16 mouse cellular contexts compared by ENCODE assay signal in genomic region chrX:102475555-102475954, GRCm38 (mm10). TPM values are rescaled to one million over a fixed set of nuclear protein-coding genes. Genes with fewer than 3 reads are reported as not detected.
DNase-seq lines count a peak whose midpoint lies in the region; ATAC-seq and TF ChIP-seq lines count a peak whose summit lies in the region.
"Had no signal": no experiment of that assay in that cellular context is flagged by ENCODE, and none has a peak within 500 bp of the region (broad histone marks: within the 10 kb centered on the region; RNA-seq: fewer than 3 reads in every experiment).

No protein-coding gene starts in this region.

- TF ChIP-seq POLR2A in heart, adult 2 months (IDR thresholded peaks at IDR 0.05; ENCODE audit: insufficient read depth, low read depth, low read length) = no peak

- ATAC-seq in cerebellum, adult (ENCODE audit: insufficient number of reproducible peaks, low FRiP score, low TSS enrichment) = 0 out of 2 replicates have a peak, but pooled peaks have one; percentile 52
- ATAC-seq: CD4-positive, CD25-positive, alpha-beta regulatory T cell, adult 4 months; midbrain, embryonic 16.5 days had no signal

- no peak overlapping the region for H3K9ac ChIP-seq in heart, adult 2 months (ENCODE audit: low read depth, low read length)
- H3K9ac ChIP-seq: embryonic facial prominence, embryonic 13.5 days had no signal

- no peaks in the 10 kb centered on the region for H3K27me3 ChIP-seq in heart, adult 2 months (ENCODE audit: control insufficient read depth, insufficient read depth, low read length)

- DNase-seq in cerebellum, adult 8-10 months = no peak
- DNase-seq in heart, adult 18-20 months = peak; percentile 9 to 13
- DNase-seq in heart, adult 2 months = no peak
- peak; percentile 15 to 19 for DNase-seq in layer of hippocampus, adult 2 months (ENCODE audit: low spot score in 2 of 2)
- DNase-seq in layer of hippocampus, postnatal 36 days = no peak
- DNase-seq in left cerebral cortex, postnatal 14 days (ENCODE audit: low spot score in 2 of 2) = peak; percentile 11 to 22
- no peak for DNase-seq in kidney, postnatal 25 days
- DNase-seq: kidney, adult 2 months; kidney, postnatal 14 days; liver; lung, adult 18-20 months had no signal

- TF ChIP-seq EP300 in heart, adult 2 months (IDR thresholded peaks at IDR 0.05; ENCODE audit: insufficient read depth, low read depth, low read length) = no peak

- intact Hi-C loops in heart, adult 2 months (cut with DNase I) = loop anchor here (5.0 kb wide), 1 partner anchor 313 kb away; no protein-coding TSS in a partner anchor
- intact Hi-C loops in left cerebral cortex, postnatal 14 days (cut with DNase I) = loop anchor here (5.0 to 10.0 kb wide), 2 partner anchors 223 to 281 kb away; partner anchors contain the start of gene Cited1

- no peak for TF ChIP-seq CTCF in heart, adult 2 months (IDR thresholded peaks at IDR 0.05)
- TF ChIP-seq CTCF in layer of hippocampus, adult 2 months (conservative IDR thresholded peaks at IDR 0.05) = no peak

- 62% methylated on average over 5 of the region's 5 CpGs for WGBS in heart, adult 2 months

- H3K4me3 ChIP-seq in heart, adult 2 months = no peak overlapping the region
- no peak overlapping the region for H3K4me3 ChIP-seq in layer of hippocampus, adult 2 months
- H3K4me3 ChIP-seq: embryonic facial prominence, embryonic 13.5 days; hindbrain, embryonic 10.5 days had no signal

- no peaks in the 10 kb centered on the region for H3K79me2 ChIP-seq in heart, adult 2 months (replicated peaks; ENCODE audit: control insufficient read depth, insufficient read depth, low read length)

- no peaks in the 10 kb centered on the region for H3K36me3 ChIP-seq in heart, adult 2 months (ENCODE audit: control insufficient read depth, insufficient read depth, low read length)
- H3K36me3 ChIP-seq: embryonic facial prominence, embryonic 13.5 days; hindbrain, embryonic 10.5 days had no signal

- no peaks in the 10 kb centered on the region for H3K4me1 ChIP-seq in heart, adult 2 months (ENCODE audit: control insufficient read depth, insufficient read depth, low read length)
- H3K4me1 ChIP-seq: embryonic facial prominence, embryonic 13.5 days; hindbrain, embryonic 10.5 days had no signal

- no peak overlapping the region for H3K27ac ChIP-seq in heart, adult 2 months
- no peak overlapping the region for H3K27ac ChIP-seq in layer of hippocampus, adult 2 months
- H3K27ac ChIP-seq: embryonic facial prominence, embryonic 13.5 days; hindbrain, embryonic 10.5 days had no signal

RNA-seq across cellular contexts. Expression of gene Hdac8, which starts 29.6 kb away (rescaled TPM):
- 1 to 10 TPM; 3.4 to 3.8 TPM for total RNA-seq in heart, adult 18-20 months (2021)
- total RNA-seq in heart, adult 2 months (2021) = 1 to 10 TPM; 4.3 to 4.5 TPM
- 1.9 and 3.5 TPM in 2 replicates for polyA plus RNA-seq in heart, adult 2 months (2012; rRNA removed)
- total RNA-seq in layer of hippocampus, adult 2 months (2021) = 10 to 100 TPM; 20.9 to 21.0 TPM
- total RNA-seq in layer of hippocampus, postnatal 36 days (2021) = 10 to 100 TPM; 18.8 to 20.0 TPM
- 10 to 100 TPM; 12.7 to 13.4 TPM for total RNA-seq in left cerebral cortex, postnatal 14 days (2021)

Comparison
In these comparisons a context has a peak if more than half of its experiments do, and no peak if none do; other contexts are left out.
1. DNase-seq: peak in heart, adult 18-20 months (2 of 2), layer of hippocampus, adult 2 months (2 of 2) and left cerebral cortex, postnatal 14 days (2 of 2); none in cerebellum, adult 8-10 months (single experiment), heart, adult 2 months (0 of 2), layer of hippocampus, postnatal 36 days (0 of 2) and kidney, postnatal 25 days (0 of 2).